Mouse (Mus musculus) left cerebral cortex, postnatal 10 days (tissue): ENCODE results near the gene Klk10. TPM values are rescaled to one million over a fixed set of nuclear protein-coding genes. Genes with fewer than 3 reads are reported as not detected.

ENCODE experiments used
- DNase-seq, 2 experiments: peaks; one replicate each; pipeline ENCODE4 v3.0.0; 2021 to 2022; ENCODE audit warnings: low spot score in 2 of 2, mixed read lengths in 1 of 2; ENCODE audit errors: extremely low spot score in 1 of 2
- intact Hi-C: fragments of 180-260 bp; cut with DNase I; formaldehyde crosslinking; loops from one replicate; pipeline ENCODE4 v1.15.1; 2025
- total RNA-seq, 2 experiments: library from RNA; stranded (reverse); gene quantifications; 2 replicates each; pipeline ENCODE4 v1.2.3; 2021

The Klk10 gene
- total RNA-seq, 2 experiments from 2014 or later: not detected

- DNase-seq: no peak
These were observed 7.3 kb downstream of the Klk10 start for GRCm38 (mm10) chr7:43788096-43788495.

GRCm38 (mm10) chr7:43789295-43789694, 8.5 kb downstream of the Klk10 start:
- no peak for DNase-seq
- intact Hi-C loops: no loop called here

More at GRCm38 (mm10) chr7:43788096-43788495, 7.3 kb downstream of the Klk10 start:
- intact Hi-C loops: no loop called here

DNA sequence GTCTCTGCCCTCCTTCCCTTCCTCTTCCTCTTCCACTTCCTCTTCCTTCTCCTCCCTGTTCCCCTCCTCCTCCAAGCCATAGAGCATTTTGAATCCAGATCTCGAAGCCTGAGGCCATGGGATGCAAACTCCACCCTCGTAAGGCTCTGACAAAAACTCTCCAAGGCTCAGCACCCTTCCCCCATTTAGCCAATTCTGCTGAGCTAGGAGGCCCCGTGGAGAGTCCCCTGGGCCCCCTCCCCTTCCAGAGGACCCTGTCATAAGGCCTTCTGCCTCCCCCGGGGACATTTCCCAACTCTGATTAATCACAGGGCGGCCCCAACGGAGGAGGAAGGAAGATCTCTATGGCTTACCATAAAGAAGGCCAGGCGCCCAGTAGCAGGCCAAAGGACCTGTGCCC, 10.8 kb downstream of the Klk10 start, which contains the start of gene Klk9:
Klk9 (plus strand) TSS at position 301 of the 400 bp plus-strand sequence.
- no peak for DNase-seq
- intact Hi-C loops: no loop called here

DNA sequence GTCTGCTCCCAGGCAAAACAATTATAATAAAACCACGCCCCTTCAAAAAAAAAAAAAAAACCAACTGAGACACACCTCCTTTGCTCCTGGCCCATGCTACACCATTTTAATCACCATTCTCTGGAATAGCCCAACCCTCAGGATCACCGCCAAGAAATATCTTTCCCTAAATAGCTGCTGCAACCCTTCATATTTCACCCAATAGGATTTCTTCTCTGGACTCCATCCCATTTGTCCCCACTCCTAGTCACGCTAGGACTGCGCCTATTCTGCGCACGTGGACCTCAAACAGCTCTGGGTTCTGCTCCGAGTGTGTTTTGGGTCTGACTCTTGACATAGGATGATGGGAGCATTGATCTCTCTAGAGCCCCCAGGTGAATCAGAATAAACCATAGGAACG, 15.5 kb downstream of the Klk10 start:
- intact Hi-C loops: no loop called here
- DNase-seq: no peak

DNA sequence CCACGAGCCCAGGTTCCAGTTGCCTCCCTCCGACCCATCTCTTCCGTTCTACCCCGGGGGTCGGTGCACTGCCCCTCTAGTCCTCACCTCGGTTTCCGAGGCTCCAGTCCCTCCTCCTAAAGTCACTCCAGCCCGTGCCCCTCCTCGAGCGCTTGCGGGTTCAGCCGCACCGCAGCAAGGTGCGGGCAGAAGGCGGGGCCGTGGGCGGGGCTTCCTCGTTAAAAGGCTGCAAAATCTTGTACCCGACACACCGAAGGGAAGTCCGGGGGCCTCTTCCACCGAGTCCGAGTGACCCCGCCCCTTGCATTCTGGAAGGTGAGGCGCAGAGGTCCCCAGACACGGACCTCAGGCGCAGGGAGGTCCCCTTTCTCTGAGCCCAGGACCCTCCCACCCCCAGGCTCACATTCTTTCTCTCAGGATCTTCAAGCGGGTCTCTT, 16.5 kb downstream of the Klk10 start, which contains the start of gene Klk8:
Klk8 (plus strand) TSS at position 245 of the 437 bp plus-strand sequence.
- DNase-seq: peak in 1 of 2 experiments; percentile 55
- intact Hi-C loops: no loop called here

- DNase-seq: no peak
- intact Hi-C loops: no loop called here
These were observed 17.1 kb downstream of the Klk10 start for GRCm38 (mm10) chr7:43797844-43798462.

GRCm38 (mm10) chr7:43799876-43800275, 19.0 kb downstream of the Klk10 start:
- DNase-seq: no peak
- intact Hi-C loops: no loop called here

DNA sequence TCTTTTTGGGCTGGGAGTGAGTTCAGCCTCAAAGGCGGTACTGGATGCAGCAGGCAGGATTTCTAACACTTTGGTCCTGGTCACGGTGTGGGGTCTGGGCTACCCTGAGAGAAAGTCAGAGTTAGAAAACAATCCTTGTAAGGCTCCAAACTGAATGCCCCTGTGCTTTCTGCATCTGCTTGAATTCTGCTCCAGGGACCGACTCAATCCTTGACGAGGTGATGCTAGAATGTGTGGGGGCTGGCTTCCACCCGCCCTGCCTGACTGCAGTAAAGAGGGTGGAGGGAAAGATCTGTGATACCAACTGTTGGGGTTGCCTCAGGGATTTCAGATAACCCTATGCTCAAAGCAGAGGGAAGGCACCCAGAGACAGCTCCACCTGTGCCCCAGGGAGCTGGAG, 30.2 kb downstream of the Klk10 start, which contains the start of gene Klk7:
Klk7 (plus strand) TSS at position 301 of the 400 bp plus-strand sequence.
- no peak for DNase-seq
- intact Hi-C loops: no loop called here

GRCm38 (mm10) chr7:43815211-43815610, 34.4 kb downstream of the Klk10 start:
- no peak for DNase-seq

DNA sequence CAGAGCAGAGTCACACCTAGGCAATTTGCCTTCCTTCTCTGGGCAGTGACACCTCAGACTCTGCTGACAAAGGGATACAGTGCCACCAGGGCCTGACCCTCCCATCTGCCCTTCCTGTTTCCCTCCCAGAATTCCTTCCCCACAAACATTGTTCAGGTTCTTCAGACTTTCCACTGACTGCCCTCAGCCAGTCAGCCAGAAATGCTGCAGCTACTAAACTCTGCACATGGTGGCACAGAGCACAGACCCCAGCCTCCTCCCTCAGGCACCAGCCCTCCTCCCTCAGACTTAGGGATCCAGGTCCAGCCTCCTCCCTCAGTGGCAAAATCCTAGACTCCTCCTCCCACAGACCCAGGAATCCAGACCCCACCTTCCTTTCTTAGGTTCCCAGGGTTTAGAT, 35.9 kb downstream of the Klk10 start:
- no peak for DNase-seq
- intact Hi-C loops: no loop called here

More at GRCm38 (mm10) chr7:43815211-43815610, 34.4 kb downstream of the Klk10 start:
- intact Hi-C loops: no loop called here

- intact Hi-C loops: loop anchor here (5.0 kb wide), 1 partner anchor 41 kb away; no protein-coding TSS in a partner anchor
- DNase-seq: no peak
These were observed 40.7 kb downstream of the Klk10 start for GRCm38 (mm10) chr7:43821581-43821980.

- no peak for DNase-seq
- intact Hi-C loops: loop anchor here (5.0 kb wide), 1 partner anchor 38 kb away; no protein-coding TSS in a partner anchor
These were observed 43.4 kb downstream of the Klk10 start, which contains the start of gene Klk6 for GRCm38 (mm10) chr7:43824199-43824598. Klk6 (plus strand) TSS chr7:43824499.

- intact Hi-C loops: no loop called here
- no peak for DNase-seq
These were observed 45.2 kb downstream of the Klk10 start for GRCm38 (mm10) chr7:43826056-43826455.

DNA sequence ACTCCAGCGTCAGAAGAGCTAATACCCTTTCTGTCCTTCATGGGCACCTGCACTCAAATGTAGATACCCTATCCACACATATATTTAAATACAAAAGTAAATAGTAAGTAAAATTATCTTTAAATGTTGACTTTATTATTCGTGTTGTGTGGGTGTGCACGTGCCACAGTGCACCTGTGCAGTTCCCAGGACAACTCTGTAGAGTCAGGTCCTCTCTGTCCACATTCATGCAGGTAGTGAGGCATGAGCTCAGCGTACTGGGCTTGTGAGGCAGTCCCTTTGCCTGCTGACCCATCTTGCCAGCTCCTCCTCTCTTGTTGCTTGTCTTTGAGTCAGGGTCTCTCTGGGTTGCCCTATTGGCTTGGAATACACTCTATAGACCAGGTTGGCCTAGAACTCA, 46.9 kb downstream of the Klk10 start:
- DNase-seq: no peak
- intact Hi-C loops: no loop called here

GRCm38 (mm10) chr7:43829006-43829405, 48.2 kb downstream of the Klk10 start:
- no peak for DNase-seq
- intact Hi-C loops: no loop called here

Other genes starting within 250 kb of the Klk10 start
- 1 to 10 TPM; 6.3 to 6.7 TPM for gene Cd33, start 236.6 kb upstream of the Klk10 start, total RNA-seq
- 1 to 10 TPM; 5.1 to 5.8 TPM for gene Zfp658, start 218.8 kb upstream of the Klk10 start, total RNA-seq
- 10 to 100 TPM; 17.1 to 26.4 TPM for gene Zfp719, start 201.4 kb upstream of the Klk10 start, total RNA-seq
- not detected for gene Zfp819, start 173.9 kb upstream of the Klk10 start, total RNA-seq
- under 1 TPM in 1 of 2 experiments, not detected in 1; 0.18 TPM for gene Ceacam18, start 146.3 kb upstream of the Klk10 start, total RNA-seq
- gene Siglece, start 120.9 kb upstream of the Klk10 start, total RNA-seq: 1 to 10 TPM; 1.1 TPM
- 10 to 100 TPM; 12.4 TPM for gene Ctu1, start 109.0 kb upstream of the Klk10 start, total RNA-seq
- not detected for gene Klk14, start 90.6 kb upstream of the Klk10 start, total RNA-seq
- not detected for gene Klk13, start 68.5 kb upstream of the Klk10 start, total RNA-seq
- not detected for gene Klk12, start 12.1 kb upstream of the Klk10 start, total RNA-seq
- not detected for gene Klk11, start 6.4 kb upstream of the Klk10 start, total RNA-seq
- not detected for gene Klk9, start 10.9 kb downstream of the Klk10 start, total RNA-seq
- 1 to 10 TPM; 6.7 to 6.9 TPM for gene Klk8, start 16.5 kb downstream of the Klk10 start, total RNA-seq
- gene Klk7, start 30.3 kb downstream of the Klk10 start, total RNA-seq: not detected
- gene Klk6, start 43.5 kb downstream of the Klk10 start, total RNA-seq: not detected
- gene Klk5, start 60.9 kb downstream of the Klk10 start, total RNA-seq: not detected
- gene Klk4, start 100.1 kb downstream of the Klk10 start, total RNA-seq: not detected
- not detected for gene Klk15, start 152.7 kb downstream of the Klk10 start, total RNA-seq
- not detected for gene Klk1b8, start 169.6 kb downstream of the Klk10 start, total RNA-seq
- not detected for gene Klk1b1, start 185.7 kb downstream of the Klk10 start, total RNA-seq
- not detected for gene Klk1b9, start 195.0 kb downstream of the Klk10 start, total RNA-seq
- gene Klk1b11, start 214.8 kb downstream of the Klk10 start, total RNA-seq: not detected
- gene Klk1b26, start 231.1 kb downstream of the Klk10 start, total RNA-seq: not detected